Mouse (Mus musculus): ENCODE data around the gene Cdk20. TPM values are rescaled to one million over a fixed set of nuclear protein-coding genes. Genes with fewer than 3 reads are reported as not detected.

The Cdk20 gene
- 10.0 and 12.6 TPM in 2 replicates for polyA plus RNA-seq (2015; fragmentation: Nextera tagmentation; extraction: Ambion mirVana)

GRCm38 (mm10) chr13:64432017-64432995 is at the start of gene Cdk20:
Cdk20 (plus strand) TSS chr13:64432314.
- Histone ChIP-seq H3K9ac (ENCODE audit: low read length) (peak within 1 kb of the TSS; percentile 69), H3K36me3 (ENCODE audit: control insufficient read depth, insufficient read depth) (no peaks in the 10 kb centered on the region), H3K9me3 (replicated peaks; ENCODE audit: control insufficient read depth, low read length) (no peaks in the 10 kb centered on the region), H3K4me3 (ENCODE audit: low read length) (peak within 1 kb of the TSS; percentile 78), H3K27ac (ENCODE audit: low read length) (peak within 1 kb of the TSS; percentile 86), H3K27me3 (ENCODE audit: control insufficient read depth, insufficient read depth, low read length) (no peaks in the 10 kb centered on the region), H3K4me2 (ENCODE audit: low read depth, low read length) (peak within 1 kb of the TSS; percentile 81), H3K4me1 (ENCODE audit: control insufficient read depth, insufficient read depth, low read length) (peaks cover 9% of the 10 kb centered on the region)
- under 1% methylated on average over 57 of the region's 57 CpGs for WGBS
- peak; percentile 99 for ATAC-seq (replicated peaks; ENCODE audit: extremely low read depth, insufficient read depth, low FRiP score)

- ATAC-seq (replicated peaks; ENCODE audit: extremely low read depth, insufficient read depth, low FRiP score), result no peak
- H3K4me2 ChIP-seq (ENCODE audit: low read depth, low read length), result no peak overlapping the region
- no peaks in the 10 kb centered on the region for H3K36me3 ChIP-seq (ENCODE audit: control insufficient read depth, insufficient read depth)
- H3K9me3 ChIP-seq (replicated peaks; ENCODE audit: control insufficient read depth, low read length), result no peaks in the 10 kb centered on the region
- WGBS, result 83% methylated on average over 3 of the region's 3 CpGs
- H3K4me1 ChIP-seq (ENCODE audit: control insufficient read depth, insufficient read depth, low read length), result no peaks in the 10 kb centered on the region
- no peaks in the 10 kb centered on the region for H3K27me3 ChIP-seq (ENCODE audit: control insufficient read depth, insufficient read depth, low read length)
- no peak overlapping the region for H3K4me3 ChIP-seq (ENCODE audit: low read length)
- no peak overlapping the region for H3K27ac ChIP-seq (ENCODE audit: low read length)
- H3K9ac ChIP-seq (ENCODE audit: low read length), result no peak overlapping the region
These were observed 47.2 kb upstream of the Cdk20 start for GRCm38 (mm10) chr13:64384937-64385336.

GRCm38 (mm10) chr13:64386048-64386447 is 46.1 kb upstream of the Cdk20 start:
- WGBS, result 25% methylated on average over 2 of the region's 2 CpGs
- Histone ChIP-seq H3K4me1 (ENCODE audit: control insufficient read depth, insufficient read depth, low read length) (no peaks in the 10 kb centered on the region), H3K4me2 (ENCODE audit: low read depth, low read length) (no peak overlapping the region), H3K27me3 (ENCODE audit: control insufficient read depth, insufficient read depth, low read length) (no peaks in the 10 kb centered on the region), H3K9me3 (replicated peaks; ENCODE audit: control insufficient read depth, low read length) (no peaks in the 10 kb centered on the region), H3K27ac (ENCODE audit: low read length) (no peak overlapping the region), H3K36me3 (ENCODE audit: control insufficient read depth, insufficient read depth) (no peaks in the 10 kb centered on the region), H3K9ac (ENCODE audit: low read length) (no peak overlapping the region), H3K4me3 (ENCODE audit: low read length) (no peak overlapping the region)
- ATAC-seq (replicated peaks; ENCODE audit: extremely low read depth, insufficient read depth, low FRiP score), result no peak

- no peaks in the 10 kb centered on the region for H3K27me3 ChIP-seq (ENCODE audit: control insufficient read depth, insufficient read depth, low read length)
These were observed 43.7 kb upstream of the Cdk20 start for GRCm38 (mm10) chr13:64388415-64388814.

GRCm38 (mm10) chr13:64396979-64397378 is 35.1 kb upstream of the Cdk20 start:
- no peaks in the 10 kb centered on the region for H3K36me3 ChIP-seq (ENCODE audit: control insufficient read depth, insufficient read depth)

More at GRCm38 (mm10) chr13:64388415-64388814, 43.7 kb upstream of the Cdk20 start:
- Histone ChIP-seq H3K4me1 (ENCODE audit: control insufficient read depth, insufficient read depth, low read length) (no peaks in the 10 kb centered on the region), H3K36me3 (ENCODE audit: control insufficient read depth, insufficient read depth) (no peaks in the 10 kb centered on the region), H3K4me3 (ENCODE audit: low read length) (no peak overlapping the region), H3K9me3 (replicated peaks; ENCODE audit: control insufficient read depth, low read length) (no peaks in the 10 kb centered on the region), H3K27ac (ENCODE audit: low read length) (no peak overlapping the region), H3K9ac (ENCODE audit: low read length) (no peak overlapping the region), H3K4me2 (ENCODE audit: low read depth, low read length) (no peak overlapping the region)
- WGBS, result 62% methylated on average over 4 of the region's 4 CpGs
- ATAC-seq (replicated peaks; ENCODE audit: extremely low read depth, insufficient read depth, low FRiP score), result no peak

GRCm38 (mm10) chr13:64398065-64398464 is 34.0 kb upstream of the Cdk20 start:
- no peaks in the 10 kb centered on the region for H3K36me3 ChIP-seq (ENCODE audit: control insufficient read depth, insufficient read depth)
- ATAC-seq (replicated peaks; ENCODE audit: extremely low read depth, insufficient read depth, low FRiP score), result no peak
- peaks cover 4% of the 10 kb centered on the region; the same call in 1 of the 2 replicates for H3K4me1 ChIP-seq (ENCODE audit: control insufficient read depth, insufficient read depth, low read length)
- H3K4me3 ChIP-seq (ENCODE audit: low read length), result no peak overlapping the region
- no peaks in the 10 kb centered on the region for H3K9me3 ChIP-seq (replicated peaks; ENCODE audit: control insufficient read depth, low read length)
- H3K4me2 ChIP-seq (ENCODE audit: low read depth, low read length), result no peak overlapping the region
- no peak overlapping the region for H3K27ac ChIP-seq (ENCODE audit: low read length)
- 83% methylated on average over 1 of the region's 1 CpGs for WGBS
- no peak overlapping the region for H3K9ac ChIP-seq (ENCODE audit: low read length)
- no peaks in the 10 kb centered on the region for H3K27me3 ChIP-seq (ENCODE audit: control insufficient read depth, insufficient read depth, low read length)

More at GRCm38 (mm10) chr13:64396979-64397378, 35.1 kb upstream of the Cdk20 start:
- 36% methylated on average over 8 of the region's 8 CpGs for WGBS
- no peak overlapping the region for H3K9ac ChIP-seq (ENCODE audit: low read length)
- no peak for ATAC-seq (replicated peaks; ENCODE audit: extremely low read depth, insufficient read depth, low FRiP score)
- H3K4me1 ChIP-seq (ENCODE audit: control insufficient read depth, insufficient read depth, low read length), result peaks cover 4% of the 10 kb centered on the region; the same call in 1 of the 2 replicates
- no peaks in the 10 kb centered on the region for H3K27me3 ChIP-seq (ENCODE audit: control insufficient read depth, insufficient read depth, low read length)
- H3K9me3 ChIP-seq (replicated peaks; ENCODE audit: control insufficient read depth, low read length), result no peaks in the 10 kb centered on the region
- H3K4me2 ChIP-seq (ENCODE audit: low read depth, low read length), result no peak overlapping the region
- H3K27ac ChIP-seq (ENCODE audit: low read length), result no peak overlapping the region
- no peak overlapping the region for H3K4me3 ChIP-seq (ENCODE audit: low read length)

GRCm38 (mm10) chr13:64399906-64400305 is 32.2 kb upstream of the Cdk20 start:
- Histone ChIP-seq H3K9ac (ENCODE audit: low read length) (no peak overlapping the region), H3K27ac (ENCODE audit: low read length) (no peak overlapping the region), H3K36me3 (ENCODE audit: control insufficient read depth, insufficient read depth) (no peaks in the 10 kb centered on the region), H3K4me1 (ENCODE audit: control insufficient read depth, insufficient read depth, low read length) (peaks cover 4% of the 10 kb centered on the region; the same call in 1 of the 2 replicates), H3K9me3 (replicated peaks; ENCODE audit: control insufficient read depth, low read length) (no peaks in the 10 kb centered on the region), H3K27me3 (ENCODE audit: control insufficient read depth, insufficient read depth, low read length) (no peaks in the 10 kb centered on the region), H3K4me2 (ENCODE audit: low read depth, low read length) (no peak overlapping the region), H3K4me3 (ENCODE audit: low read length) (no peak overlapping the region)
- no peak for ATAC-seq (replicated peaks; ENCODE audit: extremely low read depth, insufficient read depth, low FRiP score)
- 68% methylated on average over 3 of the region's 3 CpGs for WGBS

- peak; percentile 66 for ATAC-seq (replicated peaks; ENCODE audit: extremely low read depth, insufficient read depth, low FRiP score)
- Histone ChIP-seq H3K9me3 (replicated peaks; ENCODE audit: control insufficient read depth, low read length) (no peaks in the 10 kb centered on the region), H3K27me3 (ENCODE audit: control insufficient read depth, insufficient read depth, low read length) (no peaks in the 10 kb centered on the region), H3K4me3 (ENCODE audit: low read length) (no peak overlapping the region), H3K36me3 (ENCODE audit: control insufficient read depth, insufficient read depth) (no peaks in the 10 kb centered on the region), H3K9ac (ENCODE audit: low read length) (no peak overlapping the region), H3K27ac (ENCODE audit: low read length) (peak overlapping the region; percentile 60), H3K4me1 (ENCODE audit: control insufficient read depth, insufficient read depth, low read length) (peaks cover 4% of the 10 kb centered on the region; the same call in 1 of the 2 replicates), H3K4me2 (ENCODE audit: low read depth, low read length) (peak overlapping the region; percentile 21)
- 34% methylated on average over 7 of the region's 7 CpGs for WGBS
These were observed 31.2 kb upstream of the Cdk20 start for GRCm38 (mm10) chr13:64400801-64401361.

GRCm38 (mm10) chr13:64402006-64402405 is 30.1 kb upstream of the Cdk20 start:
- no peak overlapping the region for H3K9ac ChIP-seq (ENCODE audit: low read length)
- H3K4me2 ChIP-seq (ENCODE audit: low read depth, low read length), result no peak overlapping the region
- peaks cover 4% of the 10 kb centered on the region; the same call in 1 of the 2 replicates for H3K4me1 ChIP-seq (ENCODE audit: control insufficient read depth, insufficient read depth, low read length)
- no peaks in the 10 kb centered on the region for H3K9me3 ChIP-seq (replicated peaks; ENCODE audit: control insufficient read depth, low read length)
- H3K27me3 ChIP-seq (ENCODE audit: control insufficient read depth, insufficient read depth, low read length), result no peaks in the 10 kb centered on the region
- no peak for ATAC-seq (replicated peaks; ENCODE audit: extremely low read depth, insufficient read depth, low FRiP score)
- peak overlapping the region; percentile 6; the same call in 1 of the 2 replicates for H3K27ac ChIP-seq (ENCODE audit: low read length)
- H3K36me3 ChIP-seq (ENCODE audit: control insufficient read depth, insufficient read depth), result no peaks in the 10 kb centered on the region
- 60% methylated on average over 3 of the region's 3 CpGs for WGBS
- no peak overlapping the region for H3K4me3 ChIP-seq (ENCODE audit: low read length)

Measured in heart, embryonic 16.5 days (tissue).